Mouse (Mus musculus) liver, adult 2 months (tissue): ENCODE data around the gene Frat1.

Experiments
- CTCF ChIP-seq: fragments of 200-500 bp; IDR thresholded peaks from 2 replicates; pipeline ENCODE4 v1.5.1; 2011; ENCODE audit warnings: low read depth, low read length, control low read depth
- POLR2A ChIP-seq: fragments of 200-500 bp; IDR thresholded peaks from 2 replicates; pipeline ENCODE4 v1.6.1; 2011; ENCODE audit warnings: low read length, control low read depth; ENCODE audit not compliant: insufficient read depth; ENCODE audit errors: extremely low read depth

- TF ChIP-seq CTCF (no peak), POLR2A (no peak)
Measured at GRCm38 (mm10) chr19:41816410-41816809, 13.4 kb upstream of the Frat1 start.
